Mouse (Mus musculus) kidney, postnatal 14 days (tissue): ENCODE measurements around the gene 9930021J03Rik.

Source experiments
- DNase-seq: peaks from one replicate; pipeline ENCODE4 v3.0.0; 2022; ENCODE audit warnings: mixed read lengths

The 9930021J03Rik gene

DNA sequence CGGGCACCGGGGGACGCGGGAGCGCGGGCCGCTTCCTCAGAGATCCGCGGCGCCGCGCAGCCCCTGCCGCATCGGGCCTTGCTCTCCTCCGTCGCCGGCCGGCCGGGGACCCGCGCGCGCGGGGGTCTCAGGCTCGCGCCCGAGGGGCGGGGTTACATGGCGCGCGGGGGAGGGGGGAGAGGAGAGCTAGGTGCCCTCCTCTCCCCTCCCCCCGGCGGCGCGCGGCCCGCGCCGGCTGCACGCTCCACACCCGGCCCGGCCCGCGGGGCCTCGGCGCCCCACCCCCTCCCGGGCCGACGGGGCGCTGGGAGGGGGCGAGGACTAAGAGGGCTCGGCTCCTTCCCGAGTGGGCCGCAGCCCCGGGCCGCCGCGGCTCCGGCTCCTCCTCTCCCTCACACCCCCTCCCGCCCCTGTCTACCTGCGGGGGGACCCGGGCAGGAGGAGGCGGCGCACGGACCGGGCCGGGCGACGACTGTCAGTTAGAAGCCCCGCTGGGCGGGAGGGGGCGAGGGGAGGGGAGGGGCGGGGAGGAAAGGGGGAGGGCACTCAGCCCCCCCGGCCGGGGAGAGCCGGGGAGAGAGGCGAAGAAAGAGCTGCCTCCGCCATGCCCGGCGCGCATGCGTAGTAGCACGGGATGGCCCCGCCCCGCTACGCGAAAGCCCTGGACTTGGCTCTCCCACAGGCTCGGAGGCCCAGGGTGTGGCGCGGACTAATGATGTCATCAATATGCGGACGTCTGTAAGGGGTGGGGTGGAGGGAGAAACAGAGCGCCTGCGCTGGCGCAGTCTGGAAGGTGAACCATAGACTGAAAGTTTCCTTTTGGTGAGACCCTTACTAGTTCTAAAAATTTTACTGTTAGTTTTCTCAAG, at the start of gene 9930021J03Rik:
TSS of gene 9930021J03Rik (minus strand) at position 73 of the 869 bp plus-strand sequence.
- DNase-seq, result peak; percentile 98

- DNase-seq, result no peak
These were observed 47.9 kb upstream of the 9930021J03Rik start for GRCm38 (mm10) chr19:29853711-29854110.

- DNase-seq, result no peak
These were observed 45.4 kb upstream of the 9930021J03Rik start for GRCm38 (mm10) chr19:29851036-29851690.

DNA sequence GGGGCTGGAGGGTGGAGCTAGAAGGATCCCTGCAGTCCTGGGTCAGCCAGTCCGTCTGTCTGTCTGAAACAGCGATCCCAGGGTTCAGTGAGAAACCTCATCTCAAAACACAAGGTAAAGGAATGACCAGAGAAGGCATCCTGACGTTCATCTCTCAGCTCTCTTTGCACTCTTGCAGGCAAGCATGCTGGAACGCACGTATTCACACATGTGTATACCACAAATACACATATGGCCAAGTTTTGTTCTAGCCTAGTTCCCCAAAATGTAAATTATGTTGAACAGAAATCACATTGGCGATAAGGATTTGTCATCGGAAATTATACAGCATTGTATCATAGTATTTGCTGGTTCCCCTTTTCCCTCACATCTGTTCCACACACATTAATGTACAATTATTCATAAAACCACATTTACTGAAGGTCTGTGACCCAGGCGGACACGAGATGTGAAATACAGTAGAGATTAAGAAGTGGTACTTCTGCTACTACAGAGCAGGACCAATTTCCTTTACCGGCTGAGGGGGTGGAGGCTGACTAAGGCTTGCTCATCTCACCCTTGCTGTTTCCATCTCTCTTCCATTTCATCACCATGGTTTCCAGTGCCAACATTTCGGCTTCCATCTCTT, 44.2 kb upstream of the 9930021J03Rik start:
- DNase-seq, result no peak

DNA sequence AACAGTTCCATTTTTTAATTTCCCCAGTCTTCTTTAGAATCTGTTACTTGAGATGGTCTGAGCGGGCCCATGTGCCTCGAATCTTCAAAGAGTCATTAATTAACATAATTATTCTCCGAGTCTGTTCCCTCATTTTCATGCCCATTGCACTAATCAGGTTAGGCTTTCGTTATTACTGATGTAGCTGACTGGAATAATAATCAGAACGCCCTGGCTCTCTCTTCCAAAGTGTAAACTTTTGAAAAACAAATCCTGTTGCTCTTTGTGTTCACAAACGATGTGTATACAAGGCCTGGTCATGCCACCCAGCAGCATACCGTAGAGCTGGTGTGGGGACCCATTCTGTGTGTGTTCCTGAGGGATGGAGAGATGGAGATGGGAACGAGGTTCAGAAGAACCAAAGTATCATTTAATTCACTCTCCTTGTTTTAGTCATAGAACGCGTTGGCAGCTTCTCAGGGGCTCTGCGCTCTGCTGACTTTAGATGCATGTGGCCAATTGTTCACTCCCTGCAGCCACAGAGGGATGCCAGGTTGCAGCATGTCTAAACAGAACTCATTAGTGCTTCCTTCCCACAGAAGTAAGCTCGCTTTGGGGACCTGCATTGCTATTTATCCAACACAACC, 38.4 kb upstream of the 9930021J03Rik start:
- no peak for DNase-seq

DNA sequence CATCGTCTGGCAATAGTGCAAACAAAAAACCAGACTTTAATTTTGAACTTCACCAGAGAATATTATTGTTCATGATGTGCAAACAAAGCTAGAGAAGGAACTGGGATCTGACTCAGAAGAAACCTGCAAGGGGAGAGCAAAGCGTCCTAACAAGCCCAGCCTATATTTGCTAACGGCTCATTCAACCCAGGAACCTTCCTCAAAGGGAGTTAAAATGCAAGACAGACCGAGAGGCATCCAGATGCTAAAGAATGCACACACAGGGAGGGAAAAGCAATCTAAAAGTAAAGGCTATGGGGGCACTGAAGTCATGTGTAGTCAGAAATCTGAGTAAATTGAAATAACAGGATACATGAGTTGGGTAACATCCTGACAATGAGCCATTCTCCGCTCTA, 37.8 kb upstream of the 9930021J03Rik start:
- no peak for DNase-seq

DNA sequence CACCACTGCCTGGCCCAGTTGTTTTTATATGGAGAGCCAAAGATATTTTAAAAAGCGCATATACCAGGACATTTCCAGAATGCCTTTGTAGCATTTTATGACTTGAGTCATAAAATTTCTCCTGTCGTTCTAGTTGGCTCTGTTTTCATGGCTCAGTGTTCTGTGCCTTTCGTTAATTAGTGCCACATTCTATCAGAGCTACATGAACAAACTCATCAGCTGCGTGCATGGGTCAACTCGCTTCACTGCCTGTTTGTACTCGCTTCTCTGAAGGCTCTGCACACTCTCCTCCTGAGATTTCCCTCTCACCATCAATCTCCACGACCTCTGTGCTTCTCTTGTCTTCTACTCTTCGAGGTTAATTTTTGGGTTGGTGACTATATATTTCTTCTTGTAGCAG, 37.2 kb upstream of the 9930021J03Rik start:
- DNase-seq, result peak; percentile 14

DNA sequence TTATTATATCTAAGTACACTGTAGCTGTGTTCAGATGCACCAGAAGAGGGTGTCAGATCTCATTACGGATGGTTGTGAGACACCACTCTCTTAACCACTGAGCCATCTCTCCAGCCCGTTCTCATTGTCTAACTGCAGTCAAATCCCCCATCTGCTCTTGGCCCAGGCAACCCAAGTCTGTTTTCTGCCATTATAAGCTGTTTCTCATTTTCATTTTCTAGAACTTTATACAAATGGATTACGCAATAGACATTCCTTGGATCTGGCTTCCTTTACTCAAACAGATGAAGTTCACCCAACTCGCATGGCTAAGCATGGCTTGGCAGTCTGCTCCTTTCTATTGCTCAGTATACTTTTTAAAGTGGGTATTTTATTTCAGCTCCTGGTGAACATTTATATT, 34.9 kb upstream of the 9930021J03Rik start:
- DNase-seq, result no peak

- no peak for DNase-seq
These were observed 32.9 kb upstream of the 9930021J03Rik start for GRCm38 (mm10) chr19:29838636-29839135.

GRCm38 (mm10) chr19:29838171-29838570, 32.4 kb upstream of the 9930021J03Rik start:
- DNase-seq, result no peak

DNA sequence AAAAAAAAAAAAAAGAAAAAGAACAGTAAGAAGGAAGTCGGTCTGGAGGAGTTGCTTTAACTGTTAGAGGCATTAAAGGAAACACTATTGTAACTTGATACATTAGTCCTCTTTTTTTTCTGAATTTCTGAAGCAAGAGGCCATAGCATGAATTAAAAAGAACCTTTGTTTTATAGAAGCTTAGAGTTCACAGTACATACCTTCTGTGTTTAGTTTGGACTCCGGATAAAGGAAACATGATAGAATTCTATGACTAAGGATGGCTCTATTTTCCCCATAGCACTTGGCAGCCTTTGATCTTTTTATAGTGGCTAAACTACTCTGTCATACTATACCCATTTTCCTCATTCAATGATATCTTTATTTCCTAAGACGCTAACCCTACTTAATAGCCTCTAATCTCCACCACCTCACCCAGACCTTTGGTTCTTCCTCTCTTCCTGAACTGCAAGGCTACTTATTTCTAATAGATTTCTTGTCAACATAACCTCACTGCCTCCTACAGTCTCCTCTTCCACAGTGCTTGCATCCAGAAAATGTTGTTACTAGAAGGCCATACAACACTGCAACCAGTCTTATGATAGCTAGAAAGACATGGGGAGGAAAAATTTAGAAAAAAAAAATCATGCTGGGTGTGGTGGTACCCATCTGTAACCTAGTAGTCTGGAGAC, 29.7 kb upstream of the 9930021J03Rik start:
- DNase-seq, result no peak

DNA sequence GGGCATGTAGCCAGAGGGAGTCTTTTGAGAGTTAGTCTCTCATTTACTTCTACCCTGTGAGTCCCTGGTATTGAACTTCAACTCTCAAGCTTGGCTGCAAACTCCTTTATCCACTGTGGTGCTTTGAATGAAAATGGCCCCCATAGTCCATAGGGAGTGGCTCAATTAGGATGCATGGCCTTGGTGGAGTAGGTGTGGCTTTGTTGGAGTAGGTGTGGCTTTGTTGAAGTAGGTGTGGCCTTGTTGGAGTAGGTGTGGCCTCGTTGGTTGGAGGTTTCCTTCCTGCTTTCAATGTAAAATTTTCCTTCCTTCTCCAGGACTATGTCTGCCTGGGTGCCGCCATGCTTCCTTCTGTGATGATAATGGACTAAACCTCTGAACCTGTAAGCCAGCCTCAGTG, 25.1 kb upstream of the 9930021J03Rik start:
- DNase-seq, result no peak

GRCm38 (mm10) chr19:29828558-29828957, 22.8 kb upstream of the 9930021J03Rik start:
- DNase-seq, result no peak

DNA sequence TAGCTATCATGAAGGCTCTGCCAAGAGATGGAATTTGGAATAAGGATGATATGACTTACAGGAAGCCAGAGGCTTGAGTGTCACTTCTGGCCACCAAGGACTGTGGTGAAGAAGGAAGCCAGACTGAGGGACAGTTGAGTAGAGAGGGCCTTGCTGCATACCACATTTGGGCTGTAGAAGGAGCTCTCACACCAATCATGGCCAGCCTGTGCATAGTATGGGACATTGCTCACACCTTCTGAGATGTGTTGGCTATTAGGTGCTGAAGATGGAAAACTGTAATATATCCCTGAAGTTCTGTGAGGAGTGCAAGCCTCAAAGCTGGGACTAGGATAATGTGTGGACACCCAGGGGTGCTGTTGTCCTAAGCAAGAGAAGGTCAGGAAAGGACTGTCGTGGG, 20.9 kb upstream of the 9930021J03Rik start:
- DNase-seq, result peak; percentile 61

GRCm38 (mm10) chr19:29825003-29825402, 19.2 kb upstream of the 9930021J03Rik start:
- DNase-seq, result no peak

DNA sequence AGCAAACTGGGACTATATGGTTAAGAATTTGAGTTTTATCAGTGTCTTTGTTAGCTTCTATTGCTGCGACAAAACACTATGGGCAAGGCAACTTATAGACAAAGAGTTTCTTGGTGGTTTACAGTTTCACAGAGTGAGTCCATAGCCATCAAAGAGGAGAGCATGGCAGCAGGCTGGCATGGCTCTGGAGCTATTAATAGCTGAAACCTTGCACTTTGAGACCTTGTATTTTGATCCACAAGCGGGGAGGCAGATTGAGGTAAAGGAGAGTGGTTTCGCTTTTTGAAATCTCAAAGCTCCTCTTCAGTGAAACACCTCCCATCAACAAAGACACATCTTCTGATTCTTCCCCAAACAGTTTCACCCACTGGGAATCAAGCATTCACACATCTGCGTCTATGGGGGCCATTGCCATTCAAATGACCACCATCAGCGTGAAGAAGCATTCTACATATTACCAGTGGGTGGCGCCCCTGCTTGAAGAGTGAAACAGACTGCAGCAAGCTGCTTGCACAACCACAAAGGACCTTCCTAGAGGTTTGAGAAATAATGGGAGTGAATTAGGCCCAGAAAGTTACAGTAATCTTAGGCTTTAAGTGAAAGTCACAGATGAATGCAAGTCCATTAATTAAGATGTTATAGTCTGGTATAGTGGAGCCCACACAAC, 18.4 kb upstream of the 9930021J03Rik start:
- DNase-seq, result peak; percentile 76

DNA sequence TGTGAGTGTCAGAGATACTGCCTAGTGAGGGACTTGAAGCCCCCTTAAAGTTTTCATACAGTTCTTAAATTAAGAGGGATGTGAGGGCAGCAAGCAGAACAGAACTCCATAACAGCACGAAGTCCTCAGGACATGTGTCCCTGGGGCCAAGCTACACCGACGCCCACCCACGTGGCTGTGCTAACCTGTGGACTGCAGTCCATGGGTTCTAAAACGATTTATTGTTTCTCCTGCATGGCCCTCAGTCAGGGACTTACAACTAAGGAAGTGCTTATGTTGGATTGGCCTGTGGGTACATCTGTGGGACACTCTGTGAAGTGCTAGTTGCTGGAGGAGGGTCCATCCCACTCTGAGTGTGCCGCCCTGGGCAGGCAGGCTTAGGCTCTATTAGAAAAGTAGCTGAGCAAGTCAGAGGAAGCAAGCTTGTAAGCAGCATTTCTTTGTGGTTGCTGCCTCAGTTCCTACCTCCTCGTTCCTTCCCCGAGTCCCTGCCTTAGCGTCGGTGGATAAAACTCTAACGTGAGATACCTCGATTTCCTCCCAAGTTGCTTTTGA, 17.7 kb upstream of the 9930021J03Rik start:
- DNase-seq, result no peak

GRCm38 (mm10) chr19:29820966-29821365, 15.2 kb upstream of the 9930021J03Rik start:
- DNase-seq, result peak; percentile 70

DNA sequence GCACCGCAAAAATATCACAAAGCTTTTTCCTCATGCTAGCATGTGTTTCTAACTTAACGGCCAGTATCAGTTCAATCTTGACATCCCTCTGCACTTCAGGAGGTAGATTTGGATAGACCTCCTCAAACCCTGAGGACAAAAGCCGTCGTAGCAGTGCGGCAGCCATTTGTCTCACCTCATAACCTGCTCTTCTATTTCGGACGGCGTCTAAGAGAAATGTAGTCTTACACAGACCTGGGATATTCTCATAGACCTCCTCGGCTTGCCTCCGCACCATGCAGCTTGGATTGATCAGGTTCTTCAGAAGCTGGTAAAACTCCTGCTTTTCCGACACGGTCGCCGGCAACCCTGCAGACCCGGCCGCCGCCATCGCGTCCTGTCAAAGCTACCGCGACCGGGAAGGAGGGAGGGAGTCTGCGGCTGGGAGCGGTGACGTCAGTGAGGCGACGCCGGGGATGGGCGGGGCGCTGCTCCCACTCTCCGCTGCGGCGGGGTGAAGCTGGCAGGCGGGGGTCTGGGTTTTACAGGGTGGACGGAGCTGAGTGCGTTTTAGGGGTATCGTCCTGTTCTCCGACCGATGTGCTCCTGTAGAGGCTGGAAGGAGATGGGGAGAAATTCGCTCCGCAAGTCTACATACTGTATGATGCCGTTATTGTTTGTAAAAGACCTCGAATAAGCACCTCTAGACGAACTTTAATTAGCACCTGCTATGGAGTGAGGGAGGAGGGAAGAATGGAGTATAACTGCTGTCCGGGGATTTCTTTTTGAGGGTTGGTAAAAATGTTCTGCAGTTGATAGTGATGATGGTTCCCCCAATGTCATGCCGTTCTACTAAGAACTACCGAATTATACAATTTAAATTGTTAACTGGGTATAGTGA, 7.0 kb upstream of the 9930021J03Rik start, which contains the start of gene Ranbp6:
TSS of gene Ranbp6 (minus strand) at position 394 of the 880 bp plus-strand sequence.
- DNase-seq, result peak; percentile 95

DNA sequence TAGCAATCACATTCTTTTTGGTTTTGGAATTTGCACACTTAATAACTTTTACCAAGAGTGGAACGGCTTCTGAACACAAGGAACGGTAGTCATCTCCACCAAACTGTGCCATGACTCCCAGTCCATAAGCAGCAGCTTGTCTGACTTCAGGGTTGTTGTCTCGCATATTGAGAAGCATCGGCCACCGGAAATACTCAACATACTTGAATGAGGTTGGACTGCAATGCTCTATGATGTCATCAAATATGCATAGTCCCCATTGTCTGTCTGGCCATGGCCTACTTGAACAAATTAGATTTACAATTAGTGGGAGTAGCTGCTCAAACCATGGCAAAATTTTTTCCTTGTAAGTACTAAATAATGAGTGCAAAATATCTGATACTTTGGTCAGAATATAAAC, 4.2 kb upstream of the 9930021J03Rik start:
- no peak for DNase-seq
